Mouse (Mus musculus): ENCODE measurements around the gene Dram1.
A peak's percentile ranks its signal among the peaks of the same experiment; 100 is the strongest.
"Not testable (repeated sequence)": the region's sequence is repeated elsewhere in the genome, so short reads cannot be mapped to it uniquely, and the experiment has no call there.

Dram1 gene

DNA sequence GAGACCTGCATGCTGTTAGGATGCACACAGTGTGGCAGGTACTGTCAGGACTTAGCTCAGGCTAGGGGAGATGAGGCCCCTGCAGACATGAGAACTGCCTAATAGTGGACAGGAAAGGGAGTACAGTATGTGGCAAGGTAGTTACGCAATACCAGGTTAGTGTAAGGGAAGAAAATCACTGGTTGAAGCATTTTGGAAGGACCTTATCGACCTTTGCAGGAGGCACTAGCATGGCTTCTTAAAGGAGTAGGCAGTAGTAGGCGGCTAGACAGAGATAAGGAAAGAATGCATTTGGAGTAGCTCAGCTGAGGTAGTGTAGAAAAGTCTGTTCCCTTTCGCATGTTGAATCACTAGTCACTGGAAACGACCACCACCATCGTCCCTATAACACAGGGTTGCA lies 6.9 kb upstream of the Dram1 start:
- DNase-seq (ENCODE audit: low spot score): no peak

DNA sequence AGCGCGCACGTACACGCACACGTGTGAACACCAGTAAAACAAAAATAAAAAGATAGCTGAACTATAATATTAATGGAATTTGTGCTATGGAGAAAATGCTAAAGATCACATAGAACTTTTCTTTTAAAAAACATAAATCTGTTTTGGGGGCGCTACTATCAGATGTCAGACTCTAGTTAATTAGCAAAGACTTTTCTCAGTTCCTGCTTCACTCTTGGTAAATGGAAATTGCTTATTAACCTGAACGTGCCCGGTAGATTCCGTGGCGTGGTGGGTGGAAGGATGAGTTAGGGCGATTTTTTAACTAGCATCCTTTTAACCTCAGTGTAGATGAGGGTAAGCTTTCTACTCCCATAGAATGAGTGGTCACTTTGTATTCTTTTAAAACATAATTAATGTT lies 6.4 kb upstream of the Dram1 start:
- no peak for DNase-seq (ENCODE audit: low spot score)

DNA sequence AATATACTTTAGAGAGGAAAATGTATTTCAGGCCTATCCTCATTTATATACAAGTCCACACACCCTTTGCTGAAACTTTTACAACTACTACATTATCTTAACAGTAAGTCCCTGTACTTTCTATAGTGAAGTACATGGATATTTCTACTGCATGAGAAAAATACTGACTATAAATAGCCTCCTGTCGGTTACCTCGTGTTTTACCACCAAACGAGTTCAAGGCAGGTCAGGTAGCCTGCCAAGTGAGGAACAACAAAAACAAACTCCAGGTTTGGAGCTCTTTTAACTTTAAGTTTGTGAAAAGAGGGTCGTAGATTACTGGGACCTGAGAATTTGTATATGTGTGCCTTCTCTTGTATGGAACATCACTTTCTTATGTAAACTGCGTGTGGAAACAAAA lies 5.2 kb upstream of the Dram1 start:
- no peak for DNase-seq (ENCODE audit: low spot score)

DNA sequence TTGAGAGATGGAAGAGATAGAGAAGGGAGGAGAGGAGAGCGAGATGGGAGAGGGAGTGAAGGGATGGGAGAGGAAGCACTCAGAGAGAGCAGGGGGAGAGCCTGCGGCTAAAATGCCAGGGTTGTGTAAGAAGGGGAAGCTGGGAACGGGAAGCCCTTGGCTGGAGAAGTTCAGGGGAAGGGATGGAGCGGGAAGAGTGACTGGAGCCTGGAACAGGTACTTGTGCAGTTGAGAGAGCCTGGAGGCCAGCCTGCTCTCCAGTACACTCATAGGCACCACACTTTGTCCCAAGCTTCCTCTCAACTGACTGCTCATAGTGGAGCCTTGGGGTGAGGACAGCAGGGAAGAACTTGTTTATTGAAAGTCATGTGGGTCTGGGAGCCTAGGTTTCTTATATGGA lies 4.6 kb upstream of the Dram1 start:
- no peak for DNase-seq (ENCODE audit: low spot score)

DNA sequence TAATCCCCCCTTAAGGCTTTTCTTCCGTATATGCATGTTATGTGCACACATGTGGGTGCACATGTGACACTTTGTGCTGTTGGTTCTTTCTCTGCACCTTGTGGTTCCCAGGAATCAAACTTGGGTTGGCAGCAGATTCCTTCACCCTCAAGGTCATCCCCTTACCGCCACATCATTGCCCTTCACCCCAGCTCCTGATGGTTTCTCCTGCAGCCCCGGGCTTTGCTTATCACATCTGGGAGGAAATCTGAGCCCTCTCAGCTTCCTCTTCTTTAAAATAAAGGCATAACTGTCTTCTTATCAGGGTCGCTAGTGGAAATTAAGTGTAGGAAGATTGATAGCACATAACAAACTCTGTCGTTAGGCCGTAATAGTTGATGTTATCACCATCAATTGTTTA lies 3.1 kb upstream of the Dram1 start:
- no peak for DNase-seq (ENCODE audit: low spot score)

DNA sequence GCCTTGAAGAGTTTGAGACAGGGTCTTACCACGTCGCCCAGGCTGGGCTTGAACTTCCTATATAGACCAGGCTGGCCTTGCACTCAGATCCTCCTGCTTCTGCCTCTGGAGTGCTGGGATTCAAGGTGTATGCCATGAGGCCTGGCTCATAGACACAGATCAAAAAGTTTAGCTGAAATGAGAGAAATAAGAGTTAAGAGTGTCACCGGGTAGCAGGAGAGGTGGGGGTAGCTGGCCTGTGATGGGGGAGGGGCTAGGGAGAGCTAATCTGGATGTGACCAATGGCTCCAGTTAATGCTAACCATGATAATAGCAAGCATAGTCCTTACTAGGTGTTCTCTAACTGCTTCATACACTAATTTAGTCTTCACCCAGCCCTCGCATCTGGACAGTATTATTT lies 2.4 kb upstream of the Dram1 start:
- no peak for DNase-seq (ENCODE audit: low spot score)

DNA sequence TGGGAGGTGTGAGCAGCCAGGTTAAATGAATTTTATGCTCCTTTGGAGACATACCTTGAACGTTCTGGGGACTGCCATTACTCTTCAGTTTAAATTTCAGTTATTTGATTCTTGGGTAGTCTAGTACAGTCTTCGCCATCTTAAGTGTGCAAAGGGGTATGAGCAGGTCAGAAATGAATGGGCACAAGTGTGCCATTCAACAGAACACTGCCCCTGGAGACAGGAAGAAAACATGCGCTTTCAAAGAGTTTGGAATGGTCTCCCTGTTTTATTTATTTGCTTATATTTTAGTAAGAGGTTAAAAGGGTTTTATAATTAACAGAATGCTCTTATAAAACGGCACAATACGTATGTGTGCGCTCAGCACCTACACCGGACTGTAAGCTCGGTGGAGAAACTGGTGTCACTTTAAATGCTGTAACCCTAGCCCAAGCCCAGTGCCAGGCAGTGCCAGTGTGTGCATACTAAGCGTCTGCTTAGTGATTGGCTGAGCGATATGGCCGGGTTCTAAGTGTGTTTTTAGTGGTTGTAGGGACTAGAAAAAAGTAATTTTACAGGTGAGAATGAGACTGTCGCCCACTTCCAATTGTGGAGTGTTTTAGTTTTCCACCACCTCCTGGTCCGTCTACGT lies 1.7 kb upstream of the Dram1 start:
- DNase-seq (ENCODE audit: low spot score): no peak

DNA sequence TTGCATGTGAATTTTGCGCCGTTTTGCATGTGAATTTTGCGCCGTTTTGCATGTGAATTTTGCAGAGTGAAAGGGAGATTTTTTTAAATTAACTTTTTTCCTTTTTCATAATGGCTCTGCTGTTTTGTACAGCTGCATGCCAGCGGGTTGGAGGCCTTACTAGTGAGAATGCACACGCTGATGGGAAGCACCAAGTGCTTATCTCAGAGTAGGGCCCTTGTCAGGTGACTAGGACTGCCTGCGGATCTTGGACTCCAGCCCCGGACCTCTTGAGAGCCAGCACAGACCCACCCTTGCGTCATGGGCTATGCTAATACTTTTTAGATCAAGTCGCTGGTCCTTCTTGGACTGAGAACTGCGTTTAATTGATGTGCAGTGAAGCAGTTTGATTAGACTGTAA lies 1.1 kb upstream of the Dram1 start:
- no peak for DNase-seq (ENCODE audit: low spot score)

DNA sequence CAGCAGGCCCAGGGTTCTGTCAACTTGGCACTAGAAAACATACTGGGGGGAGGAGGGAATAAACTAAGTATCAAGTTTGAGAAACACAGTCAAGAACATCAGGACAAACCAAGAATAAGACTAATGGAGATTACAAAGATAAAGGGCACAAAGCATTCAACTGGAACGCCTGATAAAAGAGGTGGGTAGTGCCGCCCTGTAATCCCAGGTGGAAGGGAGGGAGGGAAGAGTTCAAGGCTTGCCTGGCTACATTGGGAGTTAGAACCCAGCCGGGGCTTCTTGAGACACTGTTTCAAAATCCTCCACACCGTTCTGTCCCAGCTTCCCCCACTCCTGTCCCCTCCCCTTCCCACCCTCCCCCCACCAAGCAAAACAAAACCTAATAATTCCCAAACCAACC lies 1.2 kb downstream of the Dram1 start:
- no peak for DNase-seq (ENCODE audit: low spot score)

DNA sequence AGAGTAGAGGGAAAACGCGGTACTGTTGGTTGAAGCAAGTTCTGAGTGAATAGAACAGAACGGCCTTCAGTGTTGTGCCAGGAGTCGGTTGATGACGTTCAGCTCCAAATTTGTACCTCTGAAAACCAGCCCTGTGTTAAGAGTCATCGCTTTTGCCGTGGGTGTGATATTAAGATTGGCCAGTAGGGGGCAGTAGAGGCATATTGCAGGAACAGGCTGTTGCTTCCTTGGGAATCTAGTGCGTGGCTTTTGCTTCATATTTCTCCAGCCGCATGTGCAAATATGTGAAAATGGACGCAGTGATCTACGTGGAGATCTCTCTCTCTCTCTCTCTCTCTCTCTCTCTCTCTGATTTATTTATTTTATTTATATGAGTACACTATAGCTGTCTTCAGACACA lies 2.1 kb downstream of the Dram1 start:
- DNase-seq (ENCODE audit: low spot score): peak; percentile 91

DNA sequence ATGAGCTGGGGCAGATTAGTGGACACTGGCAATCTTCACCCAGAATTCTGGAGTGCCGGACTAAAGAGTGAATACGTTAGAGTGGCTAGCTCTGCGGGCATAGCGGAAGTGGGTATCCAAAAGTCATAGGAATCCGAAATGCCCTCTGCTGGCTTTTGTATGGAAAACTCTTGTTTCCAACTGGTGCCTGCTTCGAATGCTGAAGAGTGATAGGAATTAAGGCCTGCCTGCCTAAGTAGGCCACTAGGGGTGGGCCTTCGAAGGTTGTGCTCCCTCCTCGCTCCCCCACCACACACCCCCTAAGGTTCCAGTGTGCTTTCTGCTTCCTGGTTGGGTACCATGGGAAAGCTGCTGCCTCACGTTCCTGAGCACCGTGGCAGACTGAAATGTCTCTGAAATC lies 3.9 kb downstream of the Dram1 start:
- DNase-seq (ENCODE audit: low spot score): no peak

DNA sequence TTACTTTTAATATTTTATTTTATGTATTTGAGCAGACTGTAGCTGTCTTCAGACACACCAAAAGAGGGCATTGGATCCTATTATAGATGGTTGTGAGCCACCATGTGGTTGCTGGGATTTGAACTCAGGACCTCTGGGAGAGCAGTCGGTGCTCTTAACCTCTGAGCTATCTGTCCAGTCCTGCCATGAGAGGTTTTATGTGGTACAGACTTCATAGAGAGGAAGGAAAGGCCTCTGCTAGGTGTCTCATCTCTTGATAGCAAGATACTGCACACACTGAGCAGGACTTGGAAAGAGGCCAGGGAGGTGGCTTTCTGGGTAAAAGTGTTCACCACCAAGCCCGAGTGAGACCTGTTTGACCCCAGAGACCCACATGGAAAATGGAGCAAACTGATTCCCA lies 5.9 kb downstream of the Dram1 start:
- DNase-seq (ENCODE audit: low spot score): not testable (repeated sequence)

DNA sequence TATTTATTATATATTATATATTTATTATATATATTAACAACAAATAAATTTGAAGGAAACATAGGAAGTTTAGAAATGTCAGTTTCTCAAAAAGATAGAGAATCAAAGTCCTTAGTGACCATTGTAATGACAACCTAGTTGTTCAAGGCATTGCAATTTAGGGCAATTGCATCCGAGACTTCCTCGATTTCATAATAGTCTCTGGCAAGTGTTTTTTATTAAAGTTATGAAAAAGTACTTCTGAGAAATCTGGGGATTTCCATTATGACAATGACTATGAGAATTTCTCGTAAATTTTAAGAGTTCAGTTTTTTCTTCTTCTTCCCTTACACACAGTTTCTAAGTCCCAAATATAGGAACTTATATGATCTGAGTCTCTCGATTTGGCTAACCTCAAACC lies 6.4 kb downstream of the Dram1 start:
- DNase-seq (ENCODE audit: low spot score): no peak

DNA sequence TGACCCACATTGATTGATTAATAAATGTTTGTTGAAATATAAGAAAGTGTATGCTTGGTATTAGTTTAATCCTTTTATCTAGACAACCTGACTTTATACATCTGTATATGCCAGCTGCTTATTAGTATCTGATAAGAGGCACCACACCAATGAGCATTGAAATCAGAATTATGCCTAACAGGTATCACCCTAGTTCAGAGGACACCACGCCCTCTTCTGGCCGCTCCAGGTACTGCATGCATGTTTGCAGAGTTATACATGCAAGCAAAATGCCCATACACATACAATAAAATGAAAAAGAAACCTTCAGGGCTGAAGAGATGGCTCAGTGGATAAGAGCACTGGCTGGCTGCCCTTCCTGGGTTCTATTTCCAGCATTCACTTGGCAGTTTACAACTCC lies 7.1 kb downstream of the Dram1 start:
- no peak for DNase-seq (ENCODE audit: low spot score)

DNA sequence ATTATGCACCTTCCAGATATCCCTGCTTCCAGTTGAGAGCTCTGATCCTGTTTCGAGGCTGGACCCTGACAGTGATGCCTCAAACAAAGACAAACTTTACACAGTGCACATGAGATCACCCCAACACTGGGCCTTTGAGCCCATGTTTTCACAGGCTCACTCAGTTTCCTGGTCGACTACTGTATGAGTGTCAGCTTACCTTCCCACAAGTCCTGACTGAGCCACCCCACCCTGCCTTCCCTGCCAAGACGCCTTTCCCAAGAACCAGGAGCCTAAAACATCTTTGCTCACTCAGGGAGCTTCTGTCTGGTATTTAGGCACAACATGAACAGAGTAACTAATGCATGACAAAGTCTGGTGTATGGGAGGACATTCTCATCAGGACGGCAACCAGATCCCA lies 9.6 kb downstream of the Dram1 start:
- no peak for DNase-seq (ENCODE audit: low spot score)

DNA sequence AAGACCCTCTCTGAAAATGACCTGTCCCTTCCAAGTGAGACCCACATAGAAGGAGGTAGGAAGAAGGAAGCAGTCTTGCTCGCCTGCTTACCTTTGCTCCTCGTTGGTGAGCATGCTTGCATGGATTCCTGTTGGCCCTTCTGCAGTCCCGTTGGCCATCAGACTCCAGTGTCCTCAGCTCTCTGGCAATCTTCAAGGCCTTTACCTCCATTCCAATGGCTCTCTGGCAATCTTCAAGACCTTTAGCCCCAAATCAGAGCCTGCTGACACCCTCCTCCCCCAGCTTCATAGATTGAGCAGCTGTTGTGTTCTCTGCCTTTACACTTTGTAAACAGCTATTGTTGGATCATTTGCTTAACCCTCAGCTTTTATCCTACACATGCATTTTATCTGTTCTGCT lies 14.7 kb downstream of the Dram1 start:
- no peak for DNase-seq (ENCODE audit: low spot score)

DNA sequence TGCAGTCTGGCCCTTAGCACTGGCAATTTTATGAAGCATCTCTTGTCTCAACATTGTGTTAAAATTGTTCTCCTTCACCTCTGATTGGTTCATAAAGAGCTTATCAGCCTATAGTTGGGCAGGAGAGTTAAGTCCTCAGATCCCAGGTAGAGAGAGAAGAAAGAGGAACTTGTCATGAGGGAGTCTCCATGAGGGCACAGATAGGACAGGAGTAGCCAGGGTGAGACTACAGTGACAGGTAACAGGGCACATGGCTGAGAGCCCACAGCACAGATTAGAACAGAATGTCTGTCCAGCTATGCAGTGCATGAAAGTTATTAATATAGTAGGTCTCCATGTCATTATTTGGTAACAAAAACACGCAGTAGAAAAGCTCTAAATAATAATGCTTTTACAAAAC lies 16.7 kb downstream of the Dram1 start:
- DNase-seq (ENCODE audit: low spot score): no peak

DNA sequence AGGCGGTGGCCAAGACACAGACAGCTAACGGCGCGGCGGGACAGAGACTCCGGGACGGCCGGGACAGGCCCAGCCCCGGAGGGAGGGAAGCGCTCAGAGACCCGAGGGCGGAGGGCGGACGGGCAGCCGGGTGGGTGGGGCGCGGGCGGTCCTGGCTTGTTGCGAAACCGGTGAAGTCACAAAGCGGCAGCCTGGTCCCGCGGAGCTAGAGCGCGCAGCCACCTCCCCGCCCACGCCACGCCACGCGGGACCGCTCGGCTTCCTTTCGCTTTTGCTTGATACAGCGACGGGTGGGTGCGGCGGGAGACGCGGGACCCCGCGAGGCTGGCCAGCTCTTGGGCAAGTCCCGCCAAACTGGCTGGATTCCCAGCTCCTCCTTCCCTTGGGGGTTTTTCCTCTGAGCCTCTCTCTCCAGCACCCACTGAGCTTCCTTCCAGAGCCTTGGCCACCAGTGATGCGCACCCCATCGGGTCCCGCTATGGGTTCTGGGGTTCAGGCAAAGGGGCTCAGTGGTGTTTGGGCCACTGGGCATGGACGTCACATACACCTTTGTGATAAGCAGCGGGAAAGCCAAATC lies 21.8 kb downstream of the Dram1 start:
- peak; percentile 55 for DNase-seq (ENCODE audit: low spot score)

DNA sequence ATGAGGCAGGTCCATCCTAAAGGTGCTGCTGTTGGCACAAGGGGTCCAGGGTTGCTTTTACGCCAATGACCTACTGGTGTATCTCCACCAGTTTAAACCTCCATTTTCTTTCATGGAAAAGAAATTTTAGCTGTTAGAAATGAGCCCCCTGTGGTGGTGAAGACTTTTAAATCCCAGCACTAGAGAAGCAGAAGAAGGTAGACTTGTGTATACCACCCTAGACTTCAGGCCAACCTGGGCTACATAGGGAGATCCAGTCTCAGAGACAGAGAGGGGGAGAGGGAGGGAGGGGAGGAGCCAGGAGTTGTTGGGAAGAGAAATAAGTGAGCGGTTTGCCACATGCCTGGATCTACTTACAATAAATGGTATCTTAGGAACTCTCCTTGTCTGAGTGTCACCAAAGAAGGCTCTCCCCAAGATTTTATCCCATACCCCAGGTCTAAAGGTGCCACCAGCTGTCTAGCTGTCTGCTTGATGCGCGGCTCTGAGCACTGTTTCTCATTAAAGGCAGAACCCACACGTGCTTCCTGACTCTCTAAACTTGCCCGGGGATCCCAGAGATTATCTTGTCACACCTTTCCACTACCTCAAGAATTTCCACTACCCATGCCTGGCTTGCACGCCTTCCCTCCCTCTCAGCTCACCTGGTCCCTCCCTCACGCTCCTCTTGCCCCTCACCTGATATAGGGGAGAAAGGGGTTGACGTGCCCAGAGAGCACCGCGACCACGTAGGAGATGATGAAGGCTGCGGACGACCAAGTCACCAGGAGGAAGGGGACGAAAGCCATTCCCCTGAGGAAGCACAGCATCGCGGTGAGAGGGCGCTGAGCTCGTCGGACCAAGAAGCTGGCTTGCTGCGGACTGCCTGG lies 22.5 kb downstream of the Dram1 start:
- no peak for DNase-seq (ENCODE audit: low spot score)

DNA sequence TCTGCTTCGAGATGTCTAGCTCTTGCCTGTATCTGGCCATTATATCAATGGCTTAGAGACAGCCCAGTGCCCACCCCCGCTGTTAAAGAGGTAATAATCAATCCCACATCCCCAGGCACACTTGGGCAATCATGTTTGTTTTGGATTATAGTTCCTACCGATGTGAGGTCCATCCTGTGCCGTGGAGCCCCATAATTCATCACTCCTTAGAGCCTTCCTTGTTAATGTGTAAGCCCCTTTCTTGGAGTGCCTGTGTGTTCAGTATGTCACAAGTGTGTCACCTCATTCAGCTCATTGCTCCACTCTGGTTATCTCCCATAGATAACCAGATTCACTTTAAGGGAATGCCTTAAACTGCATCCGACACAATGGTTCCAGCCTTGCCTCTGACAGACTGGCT lies 24.3 kb downstream of the Dram1 start:
- DNase-seq (ENCODE audit: low spot score): no peak

DNA sequence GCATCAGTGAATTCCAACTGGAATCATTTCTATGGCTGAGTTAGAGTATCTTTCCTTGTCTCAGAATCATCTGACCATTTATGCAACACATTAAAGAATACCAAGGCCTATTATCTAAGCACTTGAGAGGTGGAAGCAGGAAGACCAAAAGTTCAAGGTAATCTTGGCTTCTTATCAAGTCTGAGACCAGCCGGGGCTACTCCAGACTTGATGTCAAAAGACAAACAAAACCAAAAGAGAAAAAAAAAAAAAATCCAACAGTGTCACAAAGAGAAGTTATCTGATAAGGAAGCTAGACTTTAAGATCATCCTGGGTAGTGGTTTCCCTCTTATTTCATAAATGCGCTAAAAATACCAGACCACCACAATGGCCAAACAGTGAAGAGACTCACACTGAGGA lies 26.3 kb downstream of the Dram1 start:
- no peak for DNase-seq (ENCODE audit: low spot score)

DNA sequence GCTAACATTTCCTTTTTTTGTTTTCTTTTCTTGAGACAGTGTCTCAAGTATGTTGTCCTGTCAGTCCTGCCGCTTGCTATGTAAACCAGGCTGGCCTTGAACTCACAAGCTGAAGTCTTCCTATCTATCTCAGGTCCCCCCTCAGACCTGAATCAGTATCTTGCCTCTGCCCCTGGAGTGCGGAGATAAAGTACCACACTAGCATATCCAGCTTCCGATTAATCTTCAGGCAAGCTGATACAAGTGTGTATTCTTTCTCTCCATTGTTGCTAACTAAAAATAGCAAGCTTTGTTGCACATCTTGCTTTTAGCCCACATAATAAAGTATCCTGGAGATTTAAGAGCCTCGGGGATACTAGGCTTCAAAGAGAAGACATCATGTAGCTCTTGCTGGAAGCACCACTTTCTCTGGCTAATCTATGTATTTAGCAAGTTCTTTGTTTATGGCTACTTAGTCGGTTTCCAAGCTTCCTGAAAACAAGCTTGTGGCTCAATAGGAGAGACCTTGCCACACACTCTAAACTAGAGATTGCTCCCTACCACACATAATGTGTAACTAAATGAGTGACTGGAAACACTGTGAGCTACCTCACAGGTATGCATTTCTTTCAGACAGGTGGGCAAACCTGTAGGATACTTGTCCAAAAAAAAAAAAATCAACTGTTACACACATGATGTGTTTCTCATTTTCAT lies 27.3 kb downstream of the Dram1 start:
- DNase-seq (ENCODE audit: low spot score): no peak

DNA sequence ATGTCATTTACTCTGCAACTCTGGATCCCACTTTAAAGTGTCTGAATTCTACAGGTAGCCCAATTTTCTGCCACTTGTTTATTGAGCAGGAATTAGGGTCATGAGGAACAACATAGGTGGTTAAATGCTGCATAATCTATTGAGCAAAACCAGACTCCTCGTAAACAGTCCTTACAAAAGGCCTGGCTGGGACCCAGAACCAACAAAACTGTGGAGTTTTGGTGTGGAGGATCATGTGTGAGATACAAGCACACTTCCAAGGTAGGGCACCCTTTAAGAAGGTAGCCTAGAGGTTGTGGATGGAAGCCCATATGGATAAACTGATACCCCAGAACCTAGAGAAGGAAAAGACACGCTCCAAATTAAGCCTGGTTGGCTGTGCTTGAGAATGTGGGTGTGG lies 28.2 kb downstream of the Dram1 start:
- no peak for DNase-seq (ENCODE audit: low spot score)
